Mouse (Mus musculus): ENCODE measurements at regions not wholly inside any gene's neighbourhood (a gene's known extent, or its start where the extent isn't known, plus 50 kb on each side); places are given as distances from the start of the nearest gene placed in this dataset.

DNA sequence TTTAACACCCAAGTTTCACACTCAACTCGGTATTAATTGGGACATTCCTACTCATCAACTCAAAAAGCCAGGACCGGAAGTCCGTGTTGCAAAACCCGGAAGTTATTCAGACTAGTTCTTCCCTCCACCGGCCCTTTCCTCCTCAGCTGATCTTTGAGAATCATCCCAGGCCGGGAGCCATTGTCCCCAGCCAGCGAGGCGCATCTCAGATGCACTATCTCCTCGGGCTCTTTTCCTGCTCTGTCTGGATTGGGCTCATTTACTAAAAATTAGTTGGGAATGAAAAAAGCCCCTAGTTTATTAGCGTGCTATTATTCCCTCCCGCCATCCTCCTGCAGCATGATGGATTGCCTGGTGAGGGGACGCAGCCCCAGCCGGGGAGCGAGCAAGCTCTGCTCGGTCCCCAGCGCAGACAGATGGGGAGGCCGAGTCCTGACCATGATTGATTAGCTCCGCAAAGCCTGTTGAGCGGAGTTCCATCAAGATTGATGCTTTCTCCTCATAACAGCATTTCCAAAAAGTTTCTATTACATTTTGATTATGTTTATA lies 93.5 kb upstream of the Top1 start:
- Histone ChIP-seq H3K4me3 (ENCODE audit: low read depth, low read length) (no peak overlapping the region), H3K9ac (ENCODE audit: low read depth, poor library complexity, severe bottlenecking) (no peak overlapping the region), H3K9me3 (replicated peaks; ENCODE audit: control insufficient read depth, insufficient read depth, low read length, poor library complexity, severe bottlenecking) (no peaks in the 10 kb centered on the region), H3K4me1 (ENCODE audit: control insufficient read depth, insufficient read depth, low read length) (no peaks in the 10 kb centered on the region), H3K27me3 (ENCODE audit: control insufficient read depth, insufficient read depth, low read length, poor library complexity, severe bottlenecking) (no peaks in the 10 kb centered on the region), H3K36me3 (ENCODE audit: control insufficient read depth, insufficient read depth, low read length, poor library complexity, severe bottlenecking) (no peaks in the 10 kb centered on the region), H3K27ac (ENCODE audit: insufficient read depth, low read length) (no peak overlapping the region)
- TF ChIP-seq CTCF (IDR thresholded peaks at IDR 0.05; ENCODE audit: low read depth, low read length): no peak
- no peak for TF ChIP-seq POLR2A (IDR thresholded peaks at IDR 0.05; ENCODE audit: insufficient read depth, low read length)

DNA sequence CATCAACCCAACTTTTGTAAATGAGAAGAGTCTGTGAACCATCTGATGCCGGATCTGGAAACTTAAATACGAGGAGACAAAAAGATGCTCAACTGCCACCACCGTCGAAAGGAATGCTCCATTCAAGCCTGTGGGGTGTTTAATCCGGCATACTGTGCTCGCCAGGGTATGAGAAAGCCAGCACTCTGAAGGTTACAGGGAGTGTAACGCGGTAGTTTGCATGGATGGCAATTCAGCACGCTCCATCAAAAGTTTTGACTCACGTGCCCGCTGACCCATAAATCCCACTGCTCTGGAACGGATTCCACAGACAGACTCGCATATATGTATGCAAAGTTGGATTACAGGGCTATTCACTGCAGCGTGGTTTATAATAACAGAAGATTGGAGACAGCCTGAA lies 84.0 kb upstream of the Top1 start:
- H3K9me3 ChIP-seq (replicated peaks; ENCODE audit: control insufficient read depth, insufficient read depth, low read length, poor library complexity, severe bottlenecking): no peaks in the 10 kb centered on the region
- TF ChIP-seq CTCF (IDR thresholded peaks at IDR 0.05; ENCODE audit: low read depth, low read length): no peak
- TF ChIP-seq POLR2A (IDR thresholded peaks at IDR 0.05; ENCODE audit: insufficient read depth, low read length): no peak
- TF ChIP-seq EP300 (IDR thresholded peaks at IDR 0.05; ENCODE audit: insufficient read depth, low read depth, low read length): no peak
- no peaks in the 10 kb centered on the region for H3K4me1 ChIP-seq (ENCODE audit: control insufficient read depth, insufficient read depth, low read length)
- no peak overlapping the region for H3K4me3 ChIP-seq (ENCODE audit: low read depth, low read length)
- H3K9ac ChIP-seq (ENCODE audit: low read depth, poor library complexity, severe bottlenecking): no peak overlapping the region
- H3K27ac ChIP-seq (ENCODE audit: insufficient read depth, low read length): no peak overlapping the region
- H3K27me3 ChIP-seq (ENCODE audit: control insufficient read depth, insufficient read depth, low read length, poor library complexity, severe bottlenecking): 0 out of 2 replicates have a peak, but pooled peaks cover 2% of the 10 kb centered on the region
- no peaks in the 10 kb centered on the region for H3K36me3 ChIP-seq (ENCODE audit: control insufficient read depth, insufficient read depth, low read length, poor library complexity, severe bottlenecking)

DNA sequence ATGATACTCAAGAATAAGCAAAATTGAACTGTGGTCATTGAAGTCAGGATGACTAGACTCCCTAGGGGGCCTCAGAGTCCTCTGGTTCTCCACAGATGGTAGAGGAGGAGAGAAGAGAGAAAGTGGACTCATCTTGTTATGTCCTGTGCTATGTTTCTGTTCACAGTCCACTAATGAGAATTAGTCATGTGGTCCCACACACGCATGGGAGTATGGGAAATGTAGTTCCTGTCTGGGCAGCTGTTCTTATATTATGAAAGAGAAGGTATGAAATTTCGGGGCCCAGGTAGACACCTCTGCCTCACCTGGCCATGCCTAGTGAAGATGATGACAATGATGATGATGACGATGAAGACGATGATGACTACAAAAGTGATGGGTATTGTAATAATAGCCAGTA lies 77.9 kb upstream of the Top1 start:
- H3K27ac ChIP-seq (ENCODE audit: insufficient read depth, low read length): no peak overlapping the region
- no peaks in the 10 kb centered on the region for H3K4me1 ChIP-seq (ENCODE audit: control insufficient read depth, insufficient read depth, low read length)
- no peaks in the 10 kb centered on the region for H3K9me3 ChIP-seq (replicated peaks; ENCODE audit: control insufficient read depth, insufficient read depth, low read length, poor library complexity, severe bottlenecking)
- H3K9ac ChIP-seq (ENCODE audit: low read depth, poor library complexity, severe bottlenecking): no peak overlapping the region
- no peak for TF ChIP-seq POLR2A (IDR thresholded peaks at IDR 0.05; ENCODE audit: insufficient read depth, low read length)
- no peak for TF ChIP-seq EP300 (IDR thresholded peaks at IDR 0.05; ENCODE audit: insufficient read depth, low read depth, low read length)
- TF ChIP-seq CTCF (IDR thresholded peaks at IDR 0.05; ENCODE audit: low read depth, low read length): no peak
- no peaks in the 10 kb centered on the region for H3K36me3 ChIP-seq (ENCODE audit: control insufficient read depth, insufficient read depth, low read length, poor library complexity, severe bottlenecking)
- 0 out of 2 replicates have a peak, but pooled peaks cover 2% of the 10 kb centered on the region for H3K27me3 ChIP-seq (ENCODE audit: control insufficient read depth, insufficient read depth, low read length, poor library complexity, severe bottlenecking)
- no peak overlapping the region for H3K4me3 ChIP-seq (ENCODE audit: low read depth, low read length)

DNA sequence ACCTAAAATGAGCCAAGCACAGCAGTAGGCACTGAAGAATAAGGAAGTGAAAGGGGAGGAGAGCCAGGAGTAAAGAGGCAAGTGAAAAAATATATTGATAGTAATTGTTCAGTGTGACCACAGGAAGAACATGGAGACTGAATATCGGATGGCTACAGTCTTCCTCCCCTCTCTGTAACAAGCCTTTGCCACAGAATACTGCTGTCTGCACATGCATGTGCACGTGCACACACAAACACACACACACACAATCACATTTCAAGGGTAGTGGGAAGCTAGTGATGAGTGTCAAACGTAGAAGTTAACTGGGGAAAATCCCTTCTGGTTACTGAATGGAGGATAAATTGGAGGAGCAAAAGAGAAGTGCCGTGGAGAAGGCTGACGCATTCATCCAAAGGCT lies 76.2 kb upstream of the Top1 start:
- H3K27me3 ChIP-seq (ENCODE audit: control insufficient read depth, insufficient read depth, low read length, poor library complexity, severe bottlenecking): no peaks in the 10 kb centered on the region
- no peaks in the 10 kb centered on the region for H3K36me3 ChIP-seq (ENCODE audit: control insufficient read depth, insufficient read depth, low read length, poor library complexity, severe bottlenecking)
- H3K4me3 ChIP-seq (ENCODE audit: low read depth, low read length): no peak overlapping the region
- no peaks in the 10 kb centered on the region for H3K4me1 ChIP-seq (ENCODE audit: control insufficient read depth, insufficient read depth, low read length)
- no peaks in the 10 kb centered on the region for H3K9me3 ChIP-seq (replicated peaks; ENCODE audit: control insufficient read depth, insufficient read depth, low read length, poor library complexity, severe bottlenecking)
- no peak overlapping the region for H3K9ac ChIP-seq (ENCODE audit: low read depth, poor library complexity, severe bottlenecking)
- TF ChIP-seq POLR2A (IDR thresholded peaks at IDR 0.05; ENCODE audit: insufficient read depth, low read length) (no peak), CTCF (IDR thresholded peaks at IDR 0.05; ENCODE audit: low read depth, low read length) (no peak), EP300 (IDR thresholded peaks at IDR 0.05; ENCODE audit: insufficient read depth, low read depth, low read length) (no peak)
- H3K27ac ChIP-seq (ENCODE audit: insufficient read depth, low read length): no peak overlapping the region

DNA sequence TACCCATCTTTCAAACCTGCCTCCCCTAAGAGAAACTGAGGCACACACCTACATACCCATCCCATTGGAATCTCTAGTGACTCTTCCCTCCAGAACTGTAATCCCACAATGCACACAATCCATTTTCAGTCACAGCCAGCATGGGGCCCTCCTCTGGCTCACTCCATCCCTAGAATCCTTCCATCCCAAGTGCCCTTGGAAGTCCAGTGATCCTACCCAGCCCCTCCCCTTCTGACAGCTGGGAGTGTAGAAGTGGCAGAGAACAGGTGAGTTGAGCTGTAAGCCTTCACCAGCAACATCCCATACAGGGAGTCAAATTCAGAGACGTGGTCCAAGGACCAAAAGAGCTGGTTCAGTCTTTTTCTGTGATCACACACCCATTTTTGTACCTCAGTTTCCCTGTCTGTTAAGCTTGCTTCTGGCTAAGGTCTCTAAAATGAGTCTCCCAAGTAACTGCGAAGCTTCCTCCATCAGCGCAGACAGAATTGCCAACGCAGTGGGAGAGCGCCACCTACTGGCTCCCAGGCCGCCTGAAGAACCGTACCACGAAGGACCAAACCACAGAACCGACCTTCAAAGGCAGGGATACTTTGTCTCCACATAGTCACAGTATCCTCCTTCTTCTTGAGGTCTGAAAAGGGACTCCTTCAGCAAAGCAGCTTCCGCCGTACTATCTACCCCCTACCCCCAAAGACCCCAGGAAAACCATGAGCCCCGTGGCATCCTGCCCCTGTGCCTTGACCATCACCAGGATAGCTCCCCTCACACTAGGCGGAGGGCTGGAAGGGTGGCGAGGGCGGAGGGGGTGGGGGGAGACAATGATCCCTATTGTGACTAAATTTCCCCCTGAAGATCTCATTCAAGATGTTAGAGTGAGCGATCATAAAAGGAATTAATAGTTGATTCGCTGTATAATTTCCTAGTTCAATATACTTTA lies 67.0 kb upstream of the Top1 start:
- no peak overlapping the region for H3K4me3 ChIP-seq (ENCODE audit: low read depth, low read length)
- H3K4me1 ChIP-seq (ENCODE audit: control insufficient read depth, insufficient read depth, low read length): peaks cover 2% of the 10 kb centered on the region
- H3K36me3 ChIP-seq (ENCODE audit: control insufficient read depth, insufficient read depth, low read length, poor library complexity, severe bottlenecking): no peaks in the 10 kb centered on the region
- no peaks in the 10 kb centered on the region for H3K27me3 ChIP-seq (ENCODE audit: control insufficient read depth, insufficient read depth, low read length, poor library complexity, severe bottlenecking)
- TF ChIP-seq EP300 (IDR thresholded peaks at IDR 0.05; ENCODE audit: insufficient read depth, low read depth, low read length): no peak
- TF ChIP-seq CTCF (IDR thresholded peaks at IDR 0.05; ENCODE audit: low read depth, low read length): peak; percentile 97
- TF ChIP-seq POLR2A (IDR thresholded peaks at IDR 0.05; ENCODE audit: insufficient read depth, low read length): no peak
- H3K9ac ChIP-seq (ENCODE audit: low read depth, poor library complexity, severe bottlenecking): no peak overlapping the region
- H3K9me3 ChIP-seq (replicated peaks; ENCODE audit: control insufficient read depth, insufficient read depth, low read length, poor library complexity, severe bottlenecking): no peaks in the 10 kb centered on the region
- no peak overlapping the region for H3K27ac ChIP-seq (ENCODE audit: insufficient read depth, low read length)

GRCm38 (mm10) chr2:160580250-160580649 lies 65.4 kb upstream of the Top1 start:
- peaks cover 2% of the 10 kb centered on the region for H3K4me1 ChIP-seq (ENCODE audit: control insufficient read depth, insufficient read depth, low read length)
- H3K27me3 ChIP-seq (ENCODE audit: control insufficient read depth, insufficient read depth, low read length, poor library complexity, severe bottlenecking): no peaks in the 10 kb centered on the region
- no peaks in the 10 kb centered on the region for H3K36me3 ChIP-seq (ENCODE audit: control insufficient read depth, insufficient read depth, low read length, poor library complexity, severe bottlenecking)
- no peaks in the 10 kb centered on the region for H3K9me3 ChIP-seq (replicated peaks; ENCODE audit: control insufficient read depth, insufficient read depth, low read length, poor library complexity, severe bottlenecking)
- H3K27ac ChIP-seq (ENCODE audit: insufficient read depth, low read length): no peak overlapping the region
- H3K9ac ChIP-seq (ENCODE audit: low read depth, poor library complexity, severe bottlenecking): no peak overlapping the region
- no peak for TF ChIP-seq POLR2A (IDR thresholded peaks at IDR 0.05; ENCODE audit: insufficient read depth, low read length)
- TF ChIP-seq EP300 (IDR thresholded peaks at IDR 0.05; ENCODE audit: insufficient read depth, low read depth, low read length): no peak
- no peak for TF ChIP-seq CTCF (IDR thresholded peaks at IDR 0.05; ENCODE audit: low read depth, low read length)
- H3K4me3 ChIP-seq (ENCODE audit: low read depth, low read length): no peak overlapping the region
